ENCODE assay signal across 21 mouse cellular contexts in the genomic region with DNA sequence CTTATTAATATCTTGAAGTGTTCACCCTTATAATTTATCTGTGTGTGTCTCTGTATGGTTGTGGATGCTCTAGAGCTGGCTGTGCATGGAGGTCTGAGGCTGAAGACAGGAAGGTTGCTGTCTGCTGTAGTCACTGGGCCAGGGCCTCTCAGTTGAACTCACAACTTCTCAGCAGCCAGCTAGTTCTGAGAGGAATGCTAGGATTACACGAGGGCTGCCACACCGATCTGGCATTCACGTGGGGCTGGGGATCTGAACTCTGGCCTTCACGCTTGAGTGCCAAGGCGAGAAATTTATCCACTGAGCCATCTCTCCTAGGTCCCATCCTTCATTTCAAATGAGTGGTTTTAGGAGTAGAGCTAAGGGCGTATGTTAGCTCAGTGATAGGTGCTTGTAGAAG. TPM values are rescaled to one million over a fixed set of nuclear protein-coding genes. Genes with fewer than 3 reads are reported as not detected.
DNase-seq lines count a peak whose midpoint lies in the region; ATAC-seq lines count a peak whose summit lies in the region.
"Had no signal": no experiment of that assay in that cellular context is flagged by ENCODE, and none has a peak within 500 bp of the region (broad histone marks: within the 10 kb centered on the region; RNA-seq: fewer than 3 reads in every experiment).

No protein-coding gene starts in this region.

- peaks cover 5% of the 10 kb centered on the region; the same call in 1 of the 2 replicates for H3K4me1 ChIP-seq in kidney, embryonic 14.5 days (ENCODE audit: control insufficient read depth, insufficient read depth, low read length)
- H3K4me1 ChIP-seq in embryonic facial prominence, embryonic 10.5 days, result peaks cover 10% of the 10 kb centered on the region
- H3K4me1 ChIP-seq: embryonic facial prominence, embryonic 12.5 days had no signal

- H3K9ac ChIP-seq in kidney, embryonic 14.5 days (ENCODE audit: low read depth, low read length), result no peak overlapping the region
- H3K9ac ChIP-seq: embryonic facial prominence, embryonic 12.5 days; forebrain, embryonic 15.5 days; heart, embryonic 12.5 days; hindbrain, embryonic 14.5 days had no signal

- H3K4me2 ChIP-seq in kidney, embryonic 14.5 days (replicated peaks; ENCODE audit: low read depth, low read length), result no peak overlapping the region
- H3K4me2 ChIP-seq: embryonic facial prominence, embryonic 12.5 days; forebrain, embryonic 15.5 days; heart, embryonic 12.5 days; hindbrain, embryonic 14.5 days had no signal

- no peaks in the 10 kb centered on the region for H3K9me3 ChIP-seq in kidney, embryonic 14.5 days (ENCODE audit: control insufficient read depth, low read length)
- no peaks in the 10 kb centered on the region for H3K9me3 ChIP-seq in embryonic facial prominence, embryonic 10.5 days
- H3K9me3 ChIP-seq: embryonic facial prominence, embryonic 12.5 days; forebrain, embryonic 15.5 days; heart, embryonic 12.5 days; hindbrain, embryonic 10.5 days had no signal

- no peaks in the 10 kb centered on the region for H3K27me3 ChIP-seq in kidney, embryonic 14.5 days (ENCODE audit: control insufficient read depth, insufficient read depth, low read length)
- no peaks in the 10 kb centered on the region for H3K27me3 ChIP-seq in embryonic facial prominence, embryonic 10.5 days (replicated peaks; ENCODE audit: low read depth, poor library complexity, severe bottlenecking)
- H3K27me3 ChIP-seq: CH12.LX; embryonic facial prominence, embryonic 12.5 days; forebrain, embryonic 15.5 days; heart, embryonic 12.5 days; Patski had no signal

- H3K27ac ChIP-seq in kidney, embryonic 14.5 days (ENCODE audit: low read depth, low read length), result no peak overlapping the region
- no peak overlapping the region for H3K27ac ChIP-seq in embryonic facial prominence, embryonic 10.5 days (replicated peaks)
- H3K27ac ChIP-seq: embryonic facial prominence, embryonic 12.5 days; forebrain, embryonic 15.5 days; heart, adult 2 months; hindbrain, embryonic 10.5 days; hindbrain, embryonic 14.5 days had no signal

- H3K4me3 ChIP-seq in kidney, embryonic 14.5 days (ENCODE audit: low read length), result no peak overlapping the region
- no peak overlapping the region for H3K4me3 ChIP-seq in embryonic facial prominence, embryonic 10.5 days
- H3K4me3 ChIP-seq: embryonic facial prominence, embryonic 12.5 days; forebrain, embryonic 15.5 days; heart, adult 2 months; heart, embryonic 12.5 days; hindbrain, embryonic 10.5 days had no signal

- no peak for ATAC-seq in kidney, embryonic 14.5 days (ENCODE audit: low FRiP score, low TSS enrichment)
- ATAC-seq: activated CD4-positive, CD25-positive, alpha-beta regulatory T cell, adult 4 months; Patski had no signal

- H3K36me3 ChIP-seq in kidney, embryonic 14.5 days (ENCODE audit: control insufficient read depth, insufficient read depth, low read length), result no peaks in the 10 kb centered on the region
- H3K36me3 ChIP-seq in embryonic facial prominence, embryonic 10.5 days (replicated peaks), result no peaks in the 10 kb centered on the region
- H3K36me3 ChIP-seq: embryonic facial prominence, embryonic 12.5 days; forebrain, embryonic 15.5 days had no signal

- 48% methylated on average over 6 of the region's 6 CpGs for WGBS in kidney, embryonic 14.5 days
- WGBS in embryonic facial prominence, embryonic 10.5 days, result 85% methylated on average over 6 of the region's 6 CpGs

- DNase-seq in kidney, adult 18-20 months, result peak; percentile 67
- DNase-seq in kidney, adult 9 months, result peak; percentile 84
- DNase-seq in kidney, postnatal 25 days, result peak; percentile 66 to 86
- DNase-seq in embryonic facial prominence, embryonic 10.5 days (ENCODE audit: low spot score), result no peak
- DNase-seq in layer of hippocampus, postnatal 25 days (ENCODE audit: extremely low spot score in 1 of 2, low spot score in 1 of 2), result no peak
- DNase-seq: adrenal gland, adult 2 months; adrenal gland, postnatal 25 days; cerebellum, adult 18-20 months; cerebellum, postnatal 10 days; embryo, embryonic 11 days; gastrocnemius, postnatal 36 days; heart, adult 2 months had no signal

RNA-seq across cellular contexts. Expression of gene Exoc6, which starts 30.2 kb away (rescaled TPM):
- polyA plus RNA-seq in kidney, embryonic 14.5 days (2014; fragmentation: Nextera tagmentation; extraction: Ambion mirVana), result 14.2 and 26.8 TPM in 2 replicates
- 7.5 and 8.5 TPM in 2 replicates for polyA plus RNA-seq in embryonic facial prominence, embryonic 10.5 days (2016; fragmentation: Nextera tagmentation; extraction: Ambion mirVana)
- total RNA-seq in layer of hippocampus, postnatal 25 days (2021), result 10 to 100 TPM; 50.8 to 52.3 TPM

Comparison
In these comparisons a context has a peak if more than half of its experiments do, and no peak if none do; other contexts are left out.
1. DNase-seq: peak in kidney, adult 18-20 months (single experiment), kidney, adult 9 months (single experiment) and kidney, postnatal 25 days (2 of 2); none in embryonic facial prominence, embryonic 10.5 days (single experiment) and layer of hippocampus, postnatal 25 days (0 of 2).